Mouse (Mus musculus): ENCODE measurements around the gene Swi5.

- TF ChIP-seq POLR2A (IDR thresholded peaks at IDR 0.05; ENCODE audit: insufficient read length, low read depth) (no peak), CEBPB (IDR thresholded peaks at IDR 0.05; ENCODE audit: insufficient read depth, poor library complexity, severe bottlenecking) (no peak), TCF3 (IDR thresholded peaks at IDR 0.05; ENCODE audit: insufficient read length, low read depth) (no peak), MYOG (IDR thresholded peaks at IDR 0.05; ENCODE audit: control insufficient read depth in 1 of 3, insufficient read depth in 1 of 3, insufficient read length in 2 of 3, low read depth in 2 of 3) (no peak), E2F4 (IDR thresholded peaks at IDR 0.05; ENCODE audit: insufficient read depth) (no peak)
Observed at GRCm38 (mm10) chr2:32235433-32235832, 52.4 kb downstream of the Swi5 start.
